Mouse (Mus musculus) midbrain, embryonic 16.5 days (tissue): ENCODE data around the gene Itln1. TPM values are rescaled to one million over a fixed set of nuclear protein-coding genes. Genes with fewer than 3 reads are reported as not detected.
"Not testable (repeated sequence)": the region's sequence is repeated elsewhere in the genome, so short reads cannot be mapped to it uniquely, and the experiment has no call there.

Experiments
- ATAC-seq: fragments of 200-750 bp; cut with Nextera tagmentation; 2 replicates; pipeline ENCODE4 v1.8.0; 2017; ENCODE audit warnings: moderate TSS enrichment
- H3K27ac ChIP-seq: fragments of 300-500 bp; sonication (generic); 2 replicates; pipeline ENCODE4 v1.5.1; 2014; ENCODE audit warnings: mild to moderate bottlenecking, low read length, mixed read lengths
- H3K27me3 ChIP-seq: fragments of 300-500 bp; sonication (generic); 2 replicates; pipeline ENCODE4 v1.6.1; 2014; ENCODE audit warnings: low read depth, low read length, mixed read lengths; ENCODE audit not compliant: control insufficient read depth, insufficient read depth
- H3K36me3 ChIP-seq: fragments of 300-500 bp; sonication (generic); 2 replicates; pipeline ENCODE4 v1.6.1; 2014; ENCODE audit warnings: mild to moderate bottlenecking, low read length, moderate library complexity, mixed read lengths; ENCODE audit not compliant: control insufficient read depth, insufficient read depth
- H3K4me1 ChIP-seq: fragments of 300-500 bp; sonication (generic); 2 replicates; pipeline ENCODE4 v1.6.1; 2014; ENCODE audit warnings: mild to moderate bottlenecking, low read length, mixed read lengths; ENCODE audit not compliant: control insufficient read depth, insufficient read depth
- H3K4me2 ChIP-seq: fragments of 300-500 bp; sonication (generic); 2 replicates; pipeline ENCODE4 v1.6.1; 2014; ENCODE audit warnings: mild to moderate bottlenecking, low read length, mixed read lengths
- H3K4me3 ChIP-seq: fragments of 300-500 bp; sonication (generic); 2 replicates; pipeline ENCODE4 v1.5.1; 2014; ENCODE audit warnings: low read depth, mild to moderate bottlenecking, low read length, moderate library complexity, mixed read lengths
- H3K9ac ChIP-seq: fragments of 300-500 bp; sonication (generic); 2 replicates; pipeline ENCODE4 v1.6.1; 2014; ENCODE audit warnings: low read depth, low read length, mixed read lengths
- H3K9me3 ChIP-seq: fragments of 300-500 bp; sonication (generic); replicated peaks from 2 replicates; pipeline ENCODE4 v1.6.1; 2014; ENCODE audit warnings: mild to moderate bottlenecking, low read length, mixed read lengths; ENCODE audit not compliant: control insufficient read depth, poor library complexity, severe bottlenecking
- WGBS: fragments of 180-500 bp; shearing (Covaris S2); extraction: QIAGEN DNeasy Blood & Tissue Kit; methylation state at CpG from one replicate; pipeline ENCODE4 v1.1.7; 2014; 5-methylcytosine and 5-hydroxymethylcytosine counted together
- polyA plus RNA-seq: library from polyadenylated mRNA; unstranded; fragments of >200 nt; fragmentation: Nextera tagmentation; extraction: Ambion mirVana; gene quantifications from 2 replicates; pipeline ENCODE4 v1.2.1, GENCODE M21; 2015

Gene Itln1
- polyA plus RNA-seq, 1 experiment from 2014 or later, result not detected

- Histone ChIP-seq H3K4me3 (peak overlapping the region; percentile 20), H3K9ac (peak overlapping the region; percentile 25; the same call in 1 of the 2 replicates), H3K4me1 (no peaks in the 10 kb centered on the region), H3K36me3 (no peaks in the 10 kb centered on the region), H3K4me2 (peak overlapping the region; percentile 42), H3K9me3 (peaks cover 2% of the 10 kb centered on the region; the same call in 1 of the 2 replicates), H3K27ac (no peak overlapping the region), H3K27me3 (no peaks in the 10 kb centered on the region)
- 75% methylated on average over 27 of the region's 27 CpGs for WGBS
- ATAC-seq, result peak; percentile 56
Observed at GRCm38 (mm10) chr1:171477758-171478545, 57.1 kb downstream of the Itln1 start.

- WGBS, result 81% methylated on average over 8 of the region's 8 CpGs
- no peak overlapping the region for H3K4me3 ChIP-seq
Observed at GRCm38 (mm10) chr1:171477123-171477522, 58.0 kb downstream of the Itln1 start.

DNA sequence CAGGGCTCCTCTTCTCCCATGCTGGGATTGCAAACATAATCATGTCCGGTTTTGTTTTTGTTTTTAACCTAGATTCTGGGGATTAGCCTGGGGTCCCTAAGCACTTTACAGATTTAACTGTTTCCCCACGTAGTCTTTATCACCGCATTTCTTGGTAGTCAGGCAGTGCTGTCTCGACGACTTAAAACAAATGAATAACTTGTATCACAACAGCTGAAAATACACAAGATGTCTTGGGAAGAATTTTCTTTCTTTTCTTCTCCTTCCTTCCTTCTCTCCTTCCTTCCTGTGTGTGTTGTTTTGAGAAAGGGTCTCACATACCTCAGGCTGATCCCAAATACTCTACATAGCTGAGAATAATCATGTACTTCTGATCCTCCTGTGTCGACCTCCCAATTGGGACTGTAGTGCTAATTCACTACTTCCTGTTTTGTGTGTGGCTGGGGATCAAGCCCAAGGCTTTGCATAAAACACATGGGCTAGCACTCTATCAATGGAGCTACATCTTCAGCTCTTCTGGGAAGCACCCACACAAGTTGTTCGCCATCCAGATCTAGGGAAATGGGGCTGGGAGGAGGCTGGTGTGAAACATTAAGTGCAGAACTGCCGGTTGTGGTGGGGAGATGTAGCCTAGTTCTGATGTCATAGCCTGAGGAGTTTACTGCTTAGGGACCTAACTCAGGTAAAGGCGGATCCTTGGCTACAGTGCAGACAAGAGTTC, 61.0 kb downstream of the Itln1 start:
- H3K27ac ChIP-seq, result no peak overlapping the region
- no peaks in the 10 kb centered on the region for H3K36me3 ChIP-seq
- no peak overlapping the region for H3K4me2 ChIP-seq
- 73% methylated on average over 9 of the region's 9 CpGs for WGBS
- no peaks in the 10 kb centered on the region for H3K27me3 ChIP-seq
- ATAC-seq, result no peak
- H3K9me3 ChIP-seq, result no peaks in the 10 kb centered on the region
- H3K4me3 ChIP-seq, result no peak overlapping the region
- no peak overlapping the region for H3K9ac ChIP-seq
- H3K4me1 ChIP-seq, result no peaks in the 10 kb centered on the region

More at GRCm38 (mm10) chr1:171477123-171477522, 58.0 kb downstream of the Itln1 start:
- Histone ChIP-seq H3K27me3 (no peaks in the 10 kb centered on the region), H3K27ac (no peak overlapping the region), H3K36me3 (no peaks in the 10 kb centered on the region), H3K4me1 (no peaks in the 10 kb centered on the region), H3K9ac (no peak overlapping the region), H3K4me2 (no peak overlapping the region), H3K9me3 (no peaks in the 10 kb centered on the region)
- no peak for ATAC-seq

- H3K4me2 ChIP-seq, result no peak overlapping the region
- H3K36me3 ChIP-seq, result no peaks in the 10 kb centered on the region
- no peak overlapping the region for H3K27ac ChIP-seq
- no peak overlapping the region for H3K9ac ChIP-seq
- no peaks in the 10 kb centered on the region for H3K9me3 ChIP-seq
- no peaks in the 10 kb centered on the region for H3K27me3 ChIP-seq
- ATAC-seq, result no peak
- no peak overlapping the region for H3K4me3 ChIP-seq
- WGBS, result 81% methylated on average over 4 of the region's 4 CpGs
- H3K4me1 ChIP-seq, result no peaks in the 10 kb centered on the region
Observed at GRCm38 (mm10) chr1:171473506-171473905, 61.6 kb downstream of the Itln1 start.

- not testable (repeated sequence) for H3K27ac ChIP-seq, H3K27me3 ChIP-seq, H3K9ac ChIP-seq, H3K9me3 ChIP-seq, H3K4me2 ChIP-seq, H3K36me3 ChIP-seq, H3K4me1 ChIP-seq, ATAC-seq, H3K4me3 ChIP-seq
- 85% methylated on average over 6 of the region's 8 CpGs for WGBS
Observed at GRCm38 (mm10) chr1:171471941-171472340, 63.2 kb downstream of the Itln1 start.

DNA sequence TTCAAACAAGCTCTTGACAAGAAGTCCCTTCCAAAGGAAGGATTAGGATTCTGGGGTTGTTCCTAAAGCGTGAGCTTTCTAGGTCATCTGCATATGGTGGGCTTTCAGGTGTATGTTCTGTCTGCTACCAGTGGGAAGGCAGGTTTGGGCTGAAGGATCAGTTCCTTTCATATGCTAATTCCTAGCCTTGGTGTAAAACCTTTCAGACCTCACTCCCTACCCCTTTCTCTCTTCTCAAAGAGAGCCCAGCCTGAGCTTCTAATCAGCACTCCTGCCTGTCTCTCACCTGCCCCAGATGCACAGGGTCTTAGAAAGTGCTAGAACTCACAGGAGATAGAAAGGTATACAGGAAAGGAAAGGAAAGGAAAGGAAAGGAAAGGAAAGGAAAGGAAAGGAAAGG, 63.6 kb downstream of the Itln1 start:
- no peak overlapping the region for H3K4me2 ChIP-seq
- no peaks in the 10 kb centered on the region for H3K36me3 ChIP-seq
- no peaks in the 10 kb centered on the region for H3K4me1 ChIP-seq
- 57% methylated on average over 1 of the region's 1 CpGs for WGBS
- ATAC-seq, result no peak
- no peak overlapping the region for H3K27ac ChIP-seq
- no peaks in the 10 kb centered on the region for H3K9me3 ChIP-seq
- H3K4me3 ChIP-seq, result no peak overlapping the region
- no peaks in the 10 kb centered on the region for H3K27me3 ChIP-seq
- H3K9ac ChIP-seq, result no peak overlapping the region

DNA sequence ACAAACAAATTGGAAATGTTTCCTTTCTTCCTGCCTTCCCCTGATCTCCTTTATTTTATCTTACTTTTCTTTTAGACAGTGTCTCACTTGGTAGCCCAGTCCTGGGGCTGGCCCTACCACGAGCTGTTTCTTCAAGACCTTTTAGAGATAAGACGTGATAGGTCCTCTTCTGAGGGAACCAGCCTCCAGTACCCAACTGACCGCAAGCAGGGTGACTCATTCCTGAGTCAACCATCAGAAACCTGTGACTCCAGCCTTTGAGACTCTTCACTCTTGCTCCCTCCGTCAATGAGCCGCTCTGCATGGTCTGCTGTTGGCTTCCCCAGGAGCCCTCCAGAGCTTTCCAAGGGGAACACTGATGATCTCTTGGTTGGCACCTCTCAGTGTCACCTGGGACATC, 64.2 kb downstream of the Itln1 start:
- 93% methylated on average over 5 of the region's 5 CpGs for WGBS

DNA sequence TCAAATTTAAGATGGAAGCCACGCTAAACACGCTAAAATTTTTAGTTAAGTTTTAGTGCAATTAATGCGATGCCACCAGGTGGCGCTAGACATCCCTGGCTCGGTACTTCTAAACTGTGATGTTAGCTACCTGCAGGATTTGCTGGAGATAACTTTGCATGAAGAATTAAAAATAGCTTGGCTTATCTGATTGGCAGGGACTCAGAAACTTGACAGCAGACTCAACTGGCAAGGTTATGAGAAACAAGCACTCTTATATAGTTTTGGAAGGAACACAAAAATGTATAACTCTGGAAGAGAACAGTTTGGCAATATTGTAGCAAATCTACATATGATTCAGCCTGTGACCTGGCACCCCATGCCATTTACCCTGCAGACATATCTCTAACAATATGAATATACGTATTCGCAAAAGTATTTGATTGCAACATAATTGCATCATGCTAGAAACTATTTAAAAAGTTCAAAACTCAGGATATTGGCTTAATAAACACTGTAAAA, 64.7 kb downstream of the Itln1 start:
- WGBS, result 30% methylated on average over 7 of the region's 7 CpGs
- no peaks in the 10 kb centered on the region for H3K4me1 ChIP-seq
- no peak overlapping the region for H3K9ac ChIP-seq
- no peaks in the 10 kb centered on the region for H3K36me3 ChIP-seq
- H3K4me2 ChIP-seq, result no peak overlapping the region
- no peak overlapping the region for H3K27ac ChIP-seq
- no peaks in the 10 kb centered on the region for H3K9me3 ChIP-seq
- H3K27me3 ChIP-seq, result no peaks in the 10 kb centered on the region
- no peak for ATAC-seq
- H3K4me3 ChIP-seq, result no peak overlapping the region

More for the DNA sequence above, 64.2 kb downstream of the Itln1 start:
- Histone ChIP-seq H3K4me3 (no peak overlapping the region), H3K4me2 (no peak overlapping the region), H3K36me3 (no peaks in the 10 kb centered on the region), H3K27me3 (no peaks in the 10 kb centered on the region), H3K9me3 (no peaks in the 10 kb centered on the region), H3K9ac (no peak overlapping the region), H3K27ac (no peak overlapping the region), H3K4me1 (no peaks in the 10 kb centered on the region)
- ATAC-seq, result no peak

- ATAC-seq, result no peak
- WGBS, result 91% methylated on average over 3 of the region's 3 CpGs
Observed at GRCm38 (mm10) chr1:171469678-171470077, 65.4 kb downstream of the Itln1 start.

More at GRCm38 (mm10) chr1:171469678-171470077, 65.4 kb downstream of the Itln1 start:
- Histone ChIP-seq H3K9me3 (no peaks in the 10 kb centered on the region), H3K4me1 (no peaks in the 10 kb centered on the region), H3K27me3 (no peaks in the 10 kb centered on the region), H3K9ac (no peak overlapping the region), H3K4me2 (no peak overlapping the region), H3K4me3 (no peak overlapping the region), H3K36me3 (no peaks in the 10 kb centered on the region), H3K27ac (no peak overlapping the region)
